Mouse (Mus musculus): Measurements from ENCODE around the gene Gm21119. TPM values are rescaled to one million over a fixed set of nuclear protein-coding genes. Genes with fewer than 3 reads are reported as not detected.
"Not testable (repeated sequence)": the region's sequence is repeated elsewhere in the genome, so short reads cannot be mapped to it uniquely, and the experiment has no call there.

The Gm21119 gene
- not detected in 2 replicates for polyA plus RNA-seq (2012; rRNA removed)

- not testable (repeated sequence) for H3K27me3 ChIP-seq (ENCODE audit: control insufficient read depth, insufficient read depth, low read length); H3K27ac ChIP-seq (ENCODE audit: insufficient read depth, low read depth, low read length); H3K36me3 ChIP-seq (ENCODE audit: control insufficient read depth, insufficient read depth, low read length); H3K4me1 ChIP-seq (ENCODE audit: control insufficient read depth, insufficient read depth, insufficient read length, low read length); H3K4me3 ChIP-seq (ENCODE audit: low read depth, low read length)
- WGBS: no CpG with 5 or more reads among the region's 2 CpGs
Measured at GRCm38 (mm10) chr8:20614619-20615018, at the start of gene Gm21119. Gene Gm21119, plus strand, starts transcription at chr8:20614919.

GRCm38 (mm10) chr8:20566753-20567152 lies 48.0 kb upstream of the Gm21119 start:
- not testable (repeated sequence) for H3K27me3 ChIP-seq (ENCODE audit: control insufficient read depth, insufficient read depth, low read length); H3K36me3 ChIP-seq (ENCODE audit: control insufficient read depth, insufficient read depth, low read length); H3K4me3 ChIP-seq (ENCODE audit: low read depth, low read length); H3K27ac ChIP-seq (ENCODE audit: insufficient read depth, low read depth, low read length); H3K4me1 ChIP-seq (ENCODE audit: control insufficient read depth, insufficient read depth, insufficient read length, low read length)
- WGBS: no CpG with 5 or more reads among the region's 1 CpGs

GRCm38 (mm10) chr8:20581081-20581480 lies 33.6 kb upstream of the Gm21119 start:
- H3K27me3 ChIP-seq (ENCODE audit: control insufficient read depth, insufficient read depth, low read length); H3K4me1 ChIP-seq (ENCODE audit: control insufficient read depth, insufficient read depth, insufficient read length, low read length); H3K27ac ChIP-seq (ENCODE audit: insufficient read depth, low read depth, low read length); H3K36me3 ChIP-seq (ENCODE audit: control insufficient read depth, insufficient read depth, low read length); H3K4me3 ChIP-seq (ENCODE audit: low read depth, low read length): not testable (repeated sequence)
- whole genome bisulfite sequencing: 96% methylated on average over 5 of the region's 6 CpGs

- not testable (repeated sequence) for H3K36me3 ChIP-seq (ENCODE audit: control insufficient read depth, insufficient read depth, low read length); H3K4me1 ChIP-seq (ENCODE audit: control insufficient read depth, insufficient read depth, insufficient read length, low read length); H3K27me3 ChIP-seq (ENCODE audit: control insufficient read depth, insufficient read depth, low read length); H3K27ac ChIP-seq (ENCODE audit: insufficient read depth, low read depth, low read length); H3K4me3 ChIP-seq (ENCODE audit: low read depth, low read length)
- WGBS: 73% methylated on average over 4 of the region's 6 CpGs
Measured at GRCm38 (mm10) chr8:20582772-20583171, 31.9 kb upstream of the Gm21119 start.

- not testable (repeated sequence) for H3K4me1 ChIP-seq (ENCODE audit: control insufficient read depth, insufficient read depth, insufficient read length, low read length); H3K36me3 ChIP-seq (ENCODE audit: control insufficient read depth, insufficient read depth, low read length); H3K27me3 ChIP-seq (ENCODE audit: control insufficient read depth, insufficient read depth, low read length); H3K27ac ChIP-seq (ENCODE audit: insufficient read depth, low read depth, low read length); H3K4me3 ChIP-seq (ENCODE audit: low read depth, low read length)
- WGBS: 17% methylated on average over 10 of the region's 12 CpGs
Measured at GRCm38 (mm10) chr8:20588268-20589177, 26.2 kb upstream of the Gm21119 start.

GRCm38 (mm10) chr8:20589178-20589539 lies 25.6 kb upstream of the Gm21119 start:
- H3K36me3 ChIP-seq (ENCODE audit: control insufficient read depth, insufficient read depth, low read length); H3K4me1 ChIP-seq (ENCODE audit: control insufficient read depth, insufficient read depth, insufficient read length, low read length); H3K4me3 ChIP-seq (ENCODE audit: low read depth, low read length); H3K27ac ChIP-seq (ENCODE audit: insufficient read depth, low read depth, low read length); H3K27me3 ChIP-seq (ENCODE audit: control insufficient read depth, insufficient read depth, low read length): not testable (repeated sequence)
- WGBS: 57% methylated on average over 2 of the region's 4 CpGs

DNA sequence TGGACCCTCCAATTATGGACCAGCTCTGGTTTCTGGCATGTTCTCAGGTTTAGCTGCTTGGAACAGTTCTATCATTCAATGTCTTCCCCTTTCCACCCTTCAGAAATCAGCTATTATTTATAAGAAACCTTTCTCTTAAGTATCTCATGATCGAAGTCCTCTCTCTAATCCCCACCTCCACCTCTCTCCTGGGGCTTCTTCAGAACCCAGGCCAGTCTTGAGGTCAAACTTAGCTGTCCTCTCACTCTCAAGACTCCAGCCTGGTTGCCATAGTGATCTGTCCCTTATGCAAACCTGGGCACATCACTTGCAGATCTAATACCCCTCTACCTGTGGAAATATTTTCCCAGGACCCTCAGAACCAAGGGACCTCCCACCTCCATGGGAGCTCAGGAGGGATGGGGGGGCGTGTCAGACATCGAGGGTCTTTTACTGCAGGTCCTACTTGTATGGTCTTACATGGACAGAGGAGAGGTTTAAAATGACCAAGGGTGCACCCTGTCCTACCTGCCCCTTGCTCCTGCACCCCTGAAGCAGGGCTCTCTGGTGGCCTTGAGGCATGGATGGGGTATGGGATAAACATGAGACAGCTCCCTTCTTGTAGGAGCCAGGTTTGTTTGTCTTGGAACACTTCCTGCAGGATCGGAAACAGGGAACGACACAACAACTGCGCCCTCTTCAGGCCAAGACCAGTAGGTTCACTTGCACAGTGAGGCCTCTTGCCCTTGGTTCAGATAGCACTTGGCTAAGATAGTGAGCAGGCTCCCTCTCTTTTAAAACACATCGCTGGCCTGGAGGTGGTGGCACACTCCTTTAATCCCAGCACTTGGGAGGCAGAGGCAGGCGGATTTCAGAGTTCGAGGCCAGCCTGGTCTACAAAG lies 24.4 kb upstream of the Gm21119 start:
- H3K36me3 ChIP-seq (ENCODE audit: control insufficient read depth, insufficient read depth, low read length); H3K27me3 ChIP-seq (ENCODE audit: control insufficient read depth, insufficient read depth, low read length); H3K4me3 ChIP-seq (ENCODE audit: low read depth, low read length); H3K27ac ChIP-seq (ENCODE audit: insufficient read depth, low read depth, low read length); H3K4me1 ChIP-seq (ENCODE audit: control insufficient read depth, insufficient read depth, insufficient read length, low read length): not testable (repeated sequence)
- WGBS: 64% methylated on average over 4 of the region's 9 CpGs

GRCm38 (mm10) chr8:20591002-20591401 lies 23.7 kb upstream of the Gm21119 start:
- H3K27ac ChIP-seq (ENCODE audit: insufficient read depth, low read depth, low read length); H3K27me3 ChIP-seq (ENCODE audit: control insufficient read depth, insufficient read depth, low read length); H3K4me3 ChIP-seq (ENCODE audit: low read depth, low read length); H3K36me3 ChIP-seq (ENCODE audit: control insufficient read depth, insufficient read depth, low read length); H3K4me1 ChIP-seq (ENCODE audit: control insufficient read depth, insufficient read depth, insufficient read length, low read length): not testable (repeated sequence)
- WGBS: 81% methylated on average over 5 of the region's 8 CpGs

DNA sequence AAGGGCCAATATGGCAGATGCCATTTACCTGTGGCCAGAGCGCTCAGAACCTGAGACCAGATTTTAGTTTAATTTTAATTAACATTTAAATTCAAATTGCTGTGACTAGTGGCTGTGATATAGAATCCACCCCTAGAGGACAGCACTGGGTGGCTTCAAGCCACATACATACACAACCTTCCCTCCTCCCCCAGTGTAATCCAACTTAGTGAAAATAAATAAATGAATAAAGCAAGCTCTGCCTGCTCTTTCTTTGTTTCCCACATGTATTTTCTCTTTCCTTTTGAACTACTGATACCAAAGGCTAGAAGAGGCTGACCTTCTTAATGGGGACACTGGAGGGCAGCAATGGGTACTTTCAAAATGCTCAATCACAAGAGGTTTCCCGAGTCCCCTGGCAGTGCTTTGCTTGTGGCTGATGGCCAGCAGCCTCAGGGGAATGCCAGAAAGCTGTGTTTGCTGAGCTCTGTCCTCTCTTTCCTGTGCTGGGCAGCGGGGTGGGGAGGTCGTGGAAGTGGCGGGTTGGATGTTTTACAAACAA lies 21.9 kb upstream of the Gm21119 start:
- not testable (repeated sequence) for H3K27ac ChIP-seq (ENCODE audit: insufficient read depth, low read depth, low read length); H3K4me3 ChIP-seq (ENCODE audit: low read depth, low read length); H3K36me3 ChIP-seq (ENCODE audit: control insufficient read depth, insufficient read depth, low read length); H3K27me3 ChIP-seq (ENCODE audit: control insufficient read depth, insufficient read depth, low read length); H3K4me1 ChIP-seq (ENCODE audit: control insufficient read depth, insufficient read depth, insufficient read length, low read length)
- WGBS: 31% methylated on average over 1 of the region's 5 CpGs

- no CpG with 5 or more reads among the region's 4 CpGs for WGBS
- H3K27me3 ChIP-seq (ENCODE audit: control insufficient read depth, insufficient read depth, low read length); H3K4me3 ChIP-seq (ENCODE audit: low read depth, low read length); H3K4me1 ChIP-seq (ENCODE audit: control insufficient read depth, insufficient read depth, insufficient read length, low read length); H3K36me3 ChIP-seq (ENCODE audit: control insufficient read depth, insufficient read depth, low read length); H3K27ac ChIP-seq (ENCODE audit: insufficient read depth, low read depth, low read length): not testable (repeated sequence)
Measured at GRCm38 (mm10) chr8:20593841-20594240, 20.9 kb upstream of the Gm21119 start.

DNA sequence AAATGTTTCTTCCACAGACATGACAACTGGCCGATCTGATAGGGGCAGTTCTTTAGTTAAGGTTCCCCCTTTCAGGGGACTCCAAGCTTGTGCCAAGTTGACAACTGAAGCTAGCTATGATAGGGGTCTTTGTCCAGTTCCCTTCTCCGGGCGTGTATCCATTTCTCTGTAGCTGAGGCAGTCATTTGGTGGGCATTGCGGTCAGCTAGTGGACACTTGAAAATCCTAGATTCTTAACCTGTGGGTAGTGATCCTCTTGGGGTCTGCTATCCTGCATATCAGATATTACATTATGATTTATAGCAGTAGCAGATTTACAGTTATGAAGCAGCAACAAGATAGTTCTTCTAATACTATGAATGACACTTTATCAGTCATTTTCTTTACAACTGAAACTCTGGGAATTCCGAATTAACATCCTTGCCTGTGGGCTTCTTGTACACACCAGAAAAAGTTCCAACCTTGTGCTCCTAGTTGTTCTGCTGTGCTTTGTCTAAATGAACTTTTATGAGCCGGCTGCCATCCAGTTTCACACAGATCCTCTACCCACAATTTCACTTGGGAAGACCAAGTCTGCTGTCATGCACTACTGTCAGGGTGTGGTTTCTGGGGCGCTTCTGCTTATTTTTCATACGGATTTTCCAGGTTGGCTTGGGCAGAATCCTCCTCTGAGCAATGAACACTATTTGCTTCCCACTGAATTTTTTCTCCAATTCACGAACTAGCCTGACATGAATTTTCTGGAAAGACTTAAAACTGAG lies 18.5 kb upstream of the Gm21119 start:
- not testable (repeated sequence) for H3K4me3 ChIP-seq (ENCODE audit: low read depth, low read length); H3K36me3 ChIP-seq (ENCODE audit: control insufficient read depth, insufficient read depth, low read length); H3K27ac ChIP-seq (ENCODE audit: insufficient read depth, low read depth, low read length); H3K27me3 ChIP-seq (ENCODE audit: control insufficient read depth, insufficient read depth, low read length); H3K4me1 ChIP-seq (ENCODE audit: control insufficient read depth, insufficient read depth, insufficient read length, low read length)
- 89% methylated on average over 6 of the region's 9 CpGs for WGBS
